Mouse (Mus musculus) bone marrow macrophage, adult 2 months (primary cell): ENCODE results near the gene Megf11.

ENCODE experiments used
- CTCF ChIP-seq: IDR thresholded peaks from 2 replicates; pipeline ENCODE4 v1.5.1; 2012; ENCODE audit warnings: low read depth, mild to moderate bottlenecking, low read length, moderate library complexity
- POLR2A ChIP-seq: IDR thresholded peaks from 2 replicates; pipeline ENCODE4 v1.6.1; 2012; ENCODE audit warnings: mild to moderate bottlenecking, low read depth, low read length, borderline replicate concordance

- no peak for TF ChIP-seq CTCF
- TF ChIP-seq POLR2A: no peak
These were observed 218.8 kb downstream of the Megf11 start for GRCm38 (mm10) chr9:64604217-64604711.
